Mouse (Mus musculus) cerebellum, postnatal 14 days (tissue): ENCODE measurements around the gene Sigmar1.
"Not testable (repeated sequence)": the region's sequence is repeated elsewhere in the genome, so short reads cannot be mapped to it uniquely, and the experiment has no call there.

Experiments
- DNase-seq, 2 experiments: peaks; one replicate each; pipeline ENCODE4 v3.0.0; 2021; ENCODE audit warnings: mixed read lengths in 2 of 2

The Sigmar1 gene

GRCm38 (mm10) chr4:41755338-41756305, at the start of gene Sigmar1:
Sigmar1 (minus strand) TSS chr4:41756157.
- DNase-seq, result peak; percentile 93

- DNase-seq, result not testable (repeated sequence)
Measured at GRCm38 (mm10) chr4:41783197-41783596, 27.2 kb upstream of the Sigmar1 start.

GRCm38 (mm10) chr4:41782711-41783110, 26.8 kb upstream of the Sigmar1 start:
- not testable (repeated sequence) for DNase-seq

- DNase-seq, result peak in 1 of 2 experiments; percentile 35
Measured at GRCm38 (mm10) chr4:41781748-41782485, 26.0 kb upstream of the Sigmar1 start.

- DNase-seq, result not testable (repeated sequence)
Measured at GRCm38 (mm10) chr4:41781271-41781670, 25.3 kb upstream of the Sigmar1 start.

DNA sequence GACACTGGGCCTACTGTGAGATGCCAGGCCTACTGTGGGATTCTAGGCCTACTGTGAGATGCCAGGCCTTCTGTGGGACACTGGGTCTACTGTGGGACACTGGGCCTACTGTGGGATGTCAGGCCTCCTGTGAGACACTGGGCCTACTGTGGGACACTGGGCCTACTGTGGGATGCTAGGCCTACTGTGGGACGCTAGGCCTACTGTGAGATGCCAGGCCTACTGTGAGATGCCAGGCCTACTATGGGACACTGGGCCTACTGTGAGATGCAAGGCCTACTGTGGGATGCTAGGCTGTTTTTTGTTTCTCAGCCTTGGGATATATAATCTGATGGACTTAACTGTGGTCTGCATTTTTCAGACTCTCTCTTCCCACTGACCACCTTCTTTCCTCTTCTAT, 19.9 kb upstream of the Sigmar1 start:
- DNase-seq, result not testable (repeated sequence)

DNA sequence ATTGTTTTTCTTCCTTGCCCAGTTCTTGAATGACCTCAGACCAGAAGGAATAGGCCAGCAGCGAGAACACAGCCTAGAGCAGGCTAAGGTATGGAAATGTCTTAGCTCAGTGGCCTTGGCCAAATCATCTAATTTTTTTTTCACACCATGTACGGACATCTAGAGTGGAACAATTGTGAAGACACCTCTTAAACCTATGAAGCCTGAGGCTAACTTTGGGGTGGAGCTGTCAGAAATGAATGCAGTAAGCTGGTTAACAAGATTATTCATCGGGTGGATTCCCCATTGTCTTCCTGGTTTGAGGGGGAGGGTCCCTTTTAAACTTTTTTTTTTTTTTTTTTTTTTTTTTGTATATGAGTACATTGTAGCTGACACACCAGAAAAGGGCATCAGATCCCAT, 18.5 kb upstream of the Sigmar1 start:
- not testable (repeated sequence) for DNase-seq

DNA sequence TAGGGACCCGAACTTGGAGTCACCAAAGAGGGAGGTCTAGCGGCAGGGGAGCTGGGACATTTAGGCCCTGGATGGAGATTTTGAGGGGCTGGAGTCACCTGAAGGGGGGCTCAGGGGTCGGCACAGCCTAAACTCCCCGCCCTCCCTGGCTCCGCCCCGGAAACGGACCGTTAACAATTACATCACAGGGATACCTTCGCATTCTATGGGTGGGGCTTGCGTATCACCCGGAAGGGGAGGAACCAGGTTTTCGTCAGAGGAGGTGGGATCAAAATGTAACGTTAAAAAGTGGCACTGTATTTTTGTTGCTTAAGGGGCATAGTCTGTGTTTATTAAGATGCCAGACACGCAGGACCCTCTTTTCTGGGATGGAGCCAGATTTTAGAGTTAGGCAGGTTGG, 18.0 kb upstream of the Sigmar1 start, which contains the start of gene Ccl27a:
Gene Ccl27a, minus strand, starts transcription at position 246 of the 400 bp plus-strand sequence.
- DNase-seq, result peak; percentile 86

DNA sequence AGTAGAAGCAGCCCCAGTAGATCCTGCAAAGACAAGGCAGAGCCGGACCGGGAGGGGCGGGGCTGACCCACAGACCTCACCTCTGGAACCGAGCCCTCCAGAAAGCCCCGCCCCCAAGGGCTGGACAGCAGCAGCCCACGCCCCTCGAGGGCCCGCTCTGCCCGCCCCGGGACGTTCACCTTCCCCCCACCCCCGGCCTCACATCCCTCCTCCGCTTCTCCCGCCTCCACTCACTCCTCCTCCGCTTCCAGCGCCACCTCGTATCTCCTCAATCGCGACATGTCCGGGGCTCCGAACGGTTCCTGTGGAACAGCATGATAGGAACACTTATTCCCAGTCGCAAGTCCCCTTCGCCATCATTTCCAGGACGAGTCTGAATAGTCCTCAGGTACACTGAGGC, 17.5 kb upstream of the Sigmar1 start:
- peak; percentile 68 for DNase-seq

GRCm38 (mm10) chr4:41772946-41773345, 17.0 kb upstream of the Sigmar1 start:
- peak in 1 of 2 experiments; percentile 21 for DNase-seq

DNA sequence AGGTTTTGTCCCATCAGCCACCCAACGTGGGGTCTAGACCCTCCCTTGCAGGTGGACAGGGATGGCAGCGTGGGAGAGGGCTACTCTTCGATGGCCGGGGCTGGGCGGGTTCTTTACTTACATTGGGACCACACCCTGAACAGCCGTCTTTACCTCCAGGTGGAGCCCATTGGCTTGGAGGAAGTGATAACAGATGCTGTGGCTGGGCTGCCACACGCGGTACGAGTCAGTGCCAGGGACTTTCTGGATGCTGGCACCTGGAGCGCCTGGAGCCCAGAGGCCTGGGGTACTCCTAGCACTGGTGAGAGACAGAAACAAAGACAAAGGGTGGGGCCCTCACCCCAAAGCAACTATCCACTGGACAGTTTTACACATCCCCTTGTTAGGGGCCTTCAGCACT, 11.3 kb upstream of the Sigmar1 start:
- DNase-seq, result peak in 1 of 2 experiments; percentile 35

DNA sequence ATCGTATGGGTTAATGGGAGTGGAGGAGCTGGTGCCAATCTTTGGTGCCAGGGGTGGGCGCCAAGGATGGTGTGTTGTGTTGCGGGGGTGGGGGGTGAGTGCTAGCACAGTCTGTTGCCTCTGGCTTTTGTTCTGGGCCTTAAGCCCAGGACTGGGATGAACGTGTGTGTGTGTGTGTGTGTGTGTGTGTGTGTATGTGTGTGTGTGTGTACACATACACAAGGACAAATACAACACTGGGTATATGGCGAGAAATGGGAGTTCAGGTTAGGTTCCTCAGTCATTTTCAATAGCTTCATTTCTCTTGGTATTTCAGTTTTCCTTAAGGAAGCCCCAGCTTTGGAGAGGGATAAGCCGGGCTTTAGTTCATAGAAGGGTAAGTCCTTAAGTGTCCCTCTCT, 7.2 kb upstream of the Sigmar1 start:
- peak; percentile 36 to 58 for DNase-seq

DNA sequence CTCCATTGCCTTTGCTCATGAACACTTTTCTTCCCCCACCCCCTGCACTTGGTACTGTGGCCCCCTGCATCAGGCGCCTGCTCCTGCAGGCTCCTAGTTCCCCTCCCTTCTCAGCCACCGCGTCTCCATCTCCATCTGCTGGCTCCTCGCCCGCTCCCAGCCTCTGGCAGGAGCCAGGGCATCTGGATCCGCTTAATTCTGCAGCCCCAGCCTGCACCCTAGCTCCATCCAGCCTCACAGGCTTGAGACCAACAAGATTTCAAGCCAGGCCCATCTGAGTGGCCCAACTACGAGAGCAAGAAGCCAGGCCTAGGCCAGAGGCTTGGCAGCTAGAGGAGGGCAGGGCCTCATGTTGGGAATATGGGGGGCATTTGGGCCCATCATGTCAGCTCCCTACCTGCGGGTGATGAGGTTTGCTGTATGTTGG, 6.7 kb upstream of the Sigmar1 start:
- peak; percentile 75 to 83 for DNase-seq

- DNase-seq, result peak in 1 of 2 experiments; percentile 54
Measured at GRCm38 (mm10) chr4:41762099-41762687, 6.2 kb upstream of the Sigmar1 start.

DNA sequence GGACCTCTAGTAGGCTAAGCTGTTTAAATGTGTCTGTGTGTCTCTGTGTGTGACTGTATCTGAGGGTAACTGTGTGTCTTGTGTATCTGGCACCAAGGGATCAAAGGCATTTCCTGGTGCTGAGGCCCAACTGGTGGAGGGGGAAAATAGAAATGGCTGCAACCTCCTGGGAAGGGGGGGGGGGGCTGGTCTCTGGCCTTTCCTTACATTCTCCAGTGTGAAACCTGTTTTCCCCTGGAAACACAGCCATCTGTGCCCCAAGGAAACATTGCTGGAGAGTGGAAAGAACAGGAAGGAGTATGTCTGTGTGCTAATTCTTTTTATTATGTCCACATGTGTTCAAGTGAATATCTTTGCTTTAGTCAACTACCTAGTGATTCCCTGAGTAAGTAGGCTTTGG, 5.7 kb upstream of the Sigmar1 start:
- DNase-seq, result no peak

DNA sequence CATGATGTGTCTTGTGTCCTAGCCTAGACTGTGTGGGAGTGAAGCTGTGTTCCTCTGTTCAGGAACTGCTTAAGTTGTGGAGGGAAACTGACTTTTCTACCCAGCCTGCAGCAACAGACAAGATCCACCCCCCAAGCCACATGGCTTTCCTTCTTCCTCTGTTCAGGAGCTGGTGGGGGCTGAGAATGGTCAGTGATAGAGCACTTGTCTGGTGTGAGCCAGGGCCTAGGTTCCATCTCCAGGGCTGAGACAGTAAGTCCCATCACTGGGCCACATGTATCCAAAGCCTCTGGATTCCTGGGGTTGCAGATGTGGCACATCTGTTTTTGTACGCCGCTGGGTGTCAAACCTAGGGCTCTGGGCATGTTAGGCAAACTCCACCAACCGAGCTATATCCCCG, 5.0 kb upstream of the Sigmar1 start:
- peak in 1 of 2 experiments; percentile 37 for DNase-seq

GRCm38 (mm10) chr4:41760288-41760721, 4.3 kb upstream of the Sigmar1 start:
- peak; percentile 95 to 96 for DNase-seq

GRCm38 (mm10) chr4:41759656-41760287, 3.8 kb upstream of the Sigmar1 start:
- no peak for DNase-seq

DNA sequence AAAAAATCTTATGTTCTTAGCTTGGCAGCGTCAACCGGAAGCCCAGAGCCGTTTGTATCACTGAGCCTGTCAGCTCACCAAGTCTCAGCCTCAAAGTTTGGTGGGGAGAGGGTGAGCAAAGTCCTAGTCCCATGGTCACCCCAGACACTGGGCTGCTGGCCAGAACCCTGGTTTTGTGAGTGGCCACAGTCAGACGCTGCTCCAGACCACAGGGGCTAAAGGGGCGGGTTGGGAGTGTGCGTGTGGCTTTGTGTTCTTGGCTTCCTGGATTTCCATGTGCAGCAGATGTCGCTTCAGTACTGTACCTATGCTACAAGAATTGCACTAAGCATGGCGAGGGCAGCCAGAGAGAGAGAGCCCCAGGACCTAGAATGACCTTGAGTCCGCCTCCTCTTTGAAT, 3.2 kb upstream of the Sigmar1 start:
- peak; percentile 57 to 70 for DNase-seq

DNA sequence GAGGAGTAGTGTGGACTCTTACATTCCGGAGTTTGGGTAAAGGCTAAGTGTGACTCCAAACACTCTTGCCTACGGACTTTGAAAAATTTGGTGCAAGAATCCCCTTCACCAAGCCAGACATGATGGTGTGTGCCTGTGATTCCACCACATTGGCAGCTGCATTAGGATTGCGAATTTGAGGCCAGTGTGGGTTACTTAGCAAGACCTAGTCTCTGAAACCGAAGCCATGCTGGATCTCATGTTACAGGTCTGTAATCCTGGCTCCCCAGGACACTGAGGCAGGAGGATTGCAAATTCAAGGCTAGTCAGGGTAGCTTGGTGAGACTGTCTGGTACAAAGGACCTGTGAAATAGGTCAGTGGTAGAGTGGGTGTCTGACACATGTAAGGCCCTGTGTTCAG, 2.7 kb upstream of the Sigmar1 start:
- DNase-seq, result no peak

DNA sequence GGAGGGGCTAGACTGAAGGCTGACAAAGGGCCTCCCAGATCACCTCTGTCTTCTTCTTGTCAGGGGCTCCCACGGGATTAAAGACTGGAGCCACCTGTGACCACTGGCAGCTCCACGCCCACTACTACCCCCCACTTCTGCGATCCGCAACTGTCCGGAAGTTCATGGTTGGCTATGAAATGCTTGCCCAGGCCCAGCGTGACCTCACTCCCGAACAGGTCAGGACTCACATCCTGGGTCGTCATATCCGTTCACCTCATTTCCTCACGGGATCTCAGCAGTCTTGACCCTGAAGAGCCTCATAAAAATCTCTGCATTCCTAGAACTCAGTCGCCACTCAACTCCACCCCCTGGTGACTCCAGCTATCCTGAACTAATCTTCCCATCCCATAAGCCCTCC, 2.1 kb upstream of the Sigmar1 start:
- DNase-seq, result no peak

GRCm38 (mm10) chr4:41757321-41757720, 1.4 kb upstream of the Sigmar1 start:
- DNase-seq, result no peak
